20 mouse cellular contexts compared by ENCODE assay signal in genomic region chr5:62764161-62764560, GRCm38 (mm10). TPM values are rescaled to one million over a fixed set of nuclear protein-coding genes. Genes with fewer than 3 reads are reported as not detected.
A peak's percentile ranks its signal among the peaks of the same experiment; 100 is the strongest.
DNase-seq lines count a peak whose midpoint lies in the region; ATAC-seq and TF ChIP-seq lines count a peak whose summit lies in the region.
"Had no signal": no experiment of that assay in that cellular context is flagged by ENCODE, and none has a peak within 500 bp of the region (broad histone marks: within the 10 kb centered on the region; RNA-seq: fewer than 3 reads in every experiment).

No protein-coding gene starts in this region.

- H3K9me3 ChIP-seq in lung, embryonic 14.5 days (ENCODE audit: low read depth, low read length): no peaks in the 10 kb centered on the region
- H3K9me3 ChIP-seq: midbrain, embryonic 15.5 days had no signal

- H3K27ac ChIP-seq in gastrocnemius, adult 2 months: no peak overlapping the region
- no peak overlapping the region for H3K27ac ChIP-seq in lung, embryonic 14.5 days (ENCODE audit: low read depth)
- H3K27ac ChIP-seq: midbrain, embryonic 15.5 days had no signal

- no peaks in the 10 kb centered on the region for H3K36me3 ChIP-seq in lung, embryonic 14.5 days (ENCODE audit: insufficient read depth)
- H3K36me3 ChIP-seq: G1E; midbrain, embryonic 15.5 days had no signal

- peak overlapping the region; percentile 13 for H3K4me3 ChIP-seq in gastrocnemius, adult 2 months
- no peak overlapping the region for H3K4me3 ChIP-seq in lung, embryonic 14.5 days (ENCODE audit: low read depth, low read length)
- H3K4me3 ChIP-seq: midbrain, embryonic 15.5 days had no signal

- peaks cover 10% of the 10 kb centered on the region; the same call in 1 of the 2 replicates for H3K4me1 ChIP-seq in lung, embryonic 14.5 days (ENCODE audit: insufficient read depth)

- peaks cover 3% of the 10 kb centered on the region; the same call in 1 of the 2 replicates for H3K27me3 ChIP-seq in lung, embryonic 14.5 days (ENCODE audit: insufficient read depth, low read length)
- H3K27me3 ChIP-seq: midbrain, embryonic 15.5 days had no signal

- DNase-seq in gastrocnemius, adult 2 months: no peak
- no peak for DNase-seq in gastrocnemius, adult 8-10 months (ENCODE audit: low spot score in 2 of 2)
- peak; percentile 8 for DNase-seq in kidney, adult 18-20 months
- no peak for DNase-seq in kidney, postnatal 4 days
- DNase-seq in lung, embryonic 14.5 days: no peak
- no peak for DNase-seq in lung, postnatal 10 days
- peak; percentile 31 for DNase-seq in naive thymus-derived CD4-positive, alpha-beta T cell, adult 2 months (ENCODE audit: low read depth)
- no peak for DNase-seq in embryo, embryonic 9.5 days (ENCODE audit: extremely low spot score)
- DNase-seq: adrenal gland, postnatal 25 days; forebrain, postnatal 0 days; gastrocnemius, postnatal 36 days; right cerebral cortex, adult 18-20 months; thymus, postnatal 25 days had no signal

- WGBS in lung, embryonic 14.5 days: 57% methylated on average over 5 of the region's 5 CpGs

- no peak for TF ChIP-seq CTCF in gastrocnemius, adult 2 months (IDR thresholded peaks at IDR 0.05)
- TF ChIP-seq CTCF in lung, embryonic 14.5 days (IDR thresholded peaks at IDR 0.05; ENCODE audit: low read depth): no peak

- peak overlapping the region; percentile 2; the same call in 1 of the 2 replicates for H3K4me2 ChIP-seq in lung, embryonic 14.5 days
- H3K4me2 ChIP-seq: midbrain, embryonic 15.5 days had no signal

- no peak overlapping the region for H3K9ac ChIP-seq in lung, embryonic 14.5 days
- H3K9ac ChIP-seq: forebrain, postnatal 0 days; midbrain, embryonic 15.5 days had no signal

- intact Hi-C loops in gastrocnemius, adult 2 months (cut with DNase I): no loop called here

- ATAC-seq in lung, embryonic 14.5 days (ENCODE audit: insufficient read depth): no peak
- ATAC-seq: forebrain, postnatal 0 days; midbrain, embryonic 15.5 days had no signal

RNA-seq across cellular contexts. Expression of gene Arap2, which starts 1.8 kb away (rescaled TPM):
- 1 to 10 TPM; 1.0 to 1.9 TPM for total RNA-seq in gastrocnemius, adult 2 months (2021)
- 1 to 10 TPM in 1 of 4 experiments, under 1 TPM in 3; 0.67 to 1.5 (median 0.77) TPM for total RNA-seq in gastrocnemius, adult 8-10 months (2022)
- polyA plus RNA-seq in lung, embryonic 14.5 days (2014; fragmentation: Nextera tagmentation; extraction: Ambion mirVana): 6.6 and 7.0 TPM in 2 replicates
- polyA plus RNA-seq: G1E had no signal

RNA-seq across cellular contexts. Expression of gene Dthd1, which starts 49.5 kb away (rescaled TPM):
- total RNA-seq in gastrocnemius, adult 2 months (2021): not detected
- total RNA-seq in gastrocnemius, adult 8-10 months (2022): not detected
- not detected in 2 replicates for polyA plus RNA-seq in lung, embryonic 14.5 days (2014; fragmentation: Nextera tagmentation; extraction: Ambion mirVana)
- total RNA-seq: adrenal gland, postnatal 25 days; common myeloid progenitor, adult 5-6 weeks; gastrocnemius, postnatal 36 days; heart, postnatal 25 days; left cerebral cortex, postnatal 14 days; neutrophil, adult 5-6 weeks had no signal
- polyA plus RNA-seq: forebrain, postnatal 0 days; G1E; liver, embryonic 16.5 days; midbrain, embryonic 15.5 days had no signal

Comparison
In these comparisons a context has a peak if more than half of its experiments do, and no peak if none do; other contexts are left out.
1. DNase-seq: peak in kidney, adult 18-20 months (single experiment) and naive thymus-derived CD4-positive, alpha-beta T cell, adult 2 months (single experiment); none in gastrocnemius, adult 2 months (single experiment), gastrocnemius, adult 8-10 months (0 of 2), kidney, postnatal 4 days (0 of 2), lung, embryonic 14.5 days (single experiment), lung, postnatal 10 days (single experiment) and embryo, embryonic 9.5 days (single experiment).